Mouse (Mus musculus) ES-E14 (cell line): ENCODE data around the gene Lbh. TPM values are rescaled to one million over a fixed set of nuclear protein-coding genes. Genes with fewer than 3 reads are reported as not detected.

Experiments
- DNase-seq: peaks from one replicate; pipeline ENCODE4 v3.0.0-alpha.2; 2013; ENCODE audit warnings: low read depth, low spot score
- H3K27ac ChIP-seq: 2 replicates; pipeline ENCODE4 v1.5.1; 2012; ENCODE audit warnings: low read depth, mild to moderate bottlenecking, low read length, moderate library complexity, mixed read lengths; ENCODE audit not compliant: poor library complexity, insufficient read depth, severe bottlenecking
- H3K36me3 ChIP-seq: 2 replicates; pipeline ENCODE4 v1.6.1; 2012; ENCODE audit warnings: mild to moderate bottlenecking, low read length, moderate library complexity, mixed read lengths; ENCODE audit not compliant: control insufficient read depth, poor library complexity, insufficient read depth, severe bottlenecking
- H3K4me1 ChIP-seq, 2 experiments: fragments of 150-350 bp in 1 of 2; sonication (generic) in 1 of 2; 2 replicates each; pipeline ENCODE4 v1.6.1; 2012; ENCODE audit warnings: low read length in 2 of 2, mild to moderate bottlenecking in 1 of 2, mixed read lengths in 1 of 2; ENCODE audit not compliant: control insufficient read depth in 2 of 2, insufficient read depth in 2 of 2, poor library complexity in 1 of 2
- H3K4me3 ChIP-seq, 2 experiments: fragments of 150-350 bp in 1 of 2; sonication (generic) in 1 of 2; 2 replicates each; pipeline ENCODE4 v1.5.1; 2012; ENCODE audit warnings: low read length in 2 of 2, low read depth in 1 of 2, mild to moderate bottlenecking in 1 of 2, mixed read lengths in 1 of 2; ENCODE audit not compliant: insufficient read depth in 1 of 2, poor library complexity in 1 of 2, severe bottlenecking in 1 of 2
- H3K9ac ChIP-seq: 2 replicates; pipeline ENCODE4 v1.6.1; 2012; ENCODE audit warnings: low read depth, mild to moderate bottlenecking, low read length, mixed read lengths; ENCODE audit not compliant: poor library complexity, insufficient read depth, severe bottlenecking
- H3K9me3 ChIP-seq: fragments of 150-350 bp; sonication (generic); 2 replicates; pipeline ENCODE4 v1.6.1; 2012; ENCODE audit warnings: low read depth, mild to moderate bottlenecking, low read length; ENCODE audit not compliant: control insufficient read depth, insufficient read depth
- CHD2 ChIP-seq: IDR thresholded peaks from 2 replicates; pipeline ENCODE4 v1.6.1; 2014; ENCODE audit warnings: mild to moderate bottlenecking, low read depth, low read length, inconsistent platforms
- HCFC1 ChIP-seq: IDR thresholded peaks from 2 replicates; pipeline ENCODE4 v1.6.1; 2012; ENCODE audit warnings: low read length, inconsistent platforms, borderline replicate concordance; ENCODE audit not compliant: insufficient read depth
- MAFK ChIP-seq: IDR thresholded peaks from 2 replicates; pipeline ENCODE4 v1.6.1; 2014; ENCODE audit warnings: mild to moderate bottlenecking, low read depth, low read length, inconsistent platforms; ENCODE audit not compliant: insufficient read depth
- ZC3H11A ChIP-seq: IDR thresholded peaks from 2 replicates; pipeline ENCODE4 v1.6.1; 2012; ENCODE audit warnings: low read depth, mild to moderate bottlenecking, inconsistent platforms, low read length, borderline replicate concordance
- ZNF384 ChIP-seq: IDR thresholded peaks from 2 replicates; pipeline ENCODE4 v1.6.1; 2012; ENCODE audit warnings: low read depth, low read length, inconsistent platforms
- in situ Hi-C, 2 experiments: fragments of 600-800 bp; cut with MboI; formaldehyde crosslinking; loops; one replicate each; pipeline ENCODE4 v1.15.1; 2025; ENCODE audit warnings: low sequenced_read_pairs in 2 of 2, inconsistent platforms in 1 of 2; ENCODE audit not compliant: unreplicated experiment in 2 of 2
- total RNA-seq: library from RNA; depleted of rRNA; stranded (reverse); fragments of 300-350 nt; gene quantifications from 2 replicates; pipeline ENCODE4 v1.2.3, GENCODE M21; 2012

Lbh gene
- total RNA-seq, 1 experiment, result 5.2 TPM

DNA sequence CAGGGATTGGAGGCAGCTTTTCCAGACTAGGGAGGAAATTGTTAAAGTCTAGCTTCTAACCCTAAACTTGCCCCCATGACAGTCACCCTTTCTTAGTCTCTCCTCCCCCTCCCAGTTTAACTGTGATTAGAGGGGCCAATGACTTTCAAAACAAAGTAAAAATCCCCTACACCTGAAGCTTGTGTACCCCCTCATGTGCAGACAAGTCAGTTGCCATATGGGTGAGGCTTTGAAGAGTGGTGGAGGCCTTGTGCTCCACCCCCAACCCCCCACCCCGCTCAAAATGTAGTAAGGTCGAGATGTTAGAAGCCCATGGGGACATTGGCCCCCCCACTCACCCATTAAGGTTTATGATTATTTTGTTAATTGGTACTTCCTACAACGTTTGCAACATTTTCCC lies 1.5 kb downstream of the Lbh start:
- Histone ChIP-seq H3K9ac (no peak overlapping the region), H3K4me3 (peak overlapping the region; percentile 67 to 70; a peak in 1 of 4 replicates), H3K36me3 (no peaks in the 10 kb centered on the region), H3K9me3 (no peaks in the 10 kb centered on the region), H3K27ac (no peak overlapping the region), H3K4me1 (no peaks in the 10 kb centered on the region; a peak in 1 of 4 replicates)
- DNase-seq, result no peak
- in situ Hi-C loops, result no loop called here
- no peak for TF ChIP-seq CHD2
- no peak for TF ChIP-seq ZNF384

DNA sequence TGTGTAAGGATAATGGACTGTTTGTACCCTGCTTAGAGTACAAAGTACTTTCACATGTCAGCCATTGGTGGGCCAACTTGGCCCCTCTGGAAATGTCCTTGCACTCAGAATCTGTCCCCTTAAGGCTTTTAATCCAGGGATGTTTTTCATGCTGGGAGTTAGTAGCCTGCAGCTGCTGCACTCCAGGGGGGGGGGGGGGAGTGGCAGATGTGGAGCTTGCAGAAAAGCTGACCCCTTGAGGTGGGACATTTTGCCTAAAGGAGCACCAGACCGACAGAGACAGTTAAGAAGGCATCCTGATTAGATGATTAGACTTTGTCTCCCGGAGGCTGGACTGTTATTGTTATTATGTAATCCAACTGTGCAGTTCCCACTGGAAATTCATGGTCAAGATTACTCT lies 2.3 kb downstream of the Lbh start:
- in situ Hi-C loops, result no loop called here
- no peak for TF ChIP-seq CHD2
- TF ChIP-seq HCFC1, result no peak
- TF ChIP-seq ZC3H11A, result no peak
- no peak for TF ChIP-seq MAFK
- no peak for TF ChIP-seq ZNF384
- Histone ChIP-seq H3K9me3 (no peaks in the 10 kb centered on the region), H3K4me3 (no peak overlapping the region), H3K4me1 (no peaks in the 10 kb centered on the region; a peak in 1 of 4 replicates), H3K9ac (no peak overlapping the region), H3K36me3 (no peaks in the 10 kb centered on the region), H3K27ac (no peak overlapping the region)
- no peak for DNase-seq

DNA sequence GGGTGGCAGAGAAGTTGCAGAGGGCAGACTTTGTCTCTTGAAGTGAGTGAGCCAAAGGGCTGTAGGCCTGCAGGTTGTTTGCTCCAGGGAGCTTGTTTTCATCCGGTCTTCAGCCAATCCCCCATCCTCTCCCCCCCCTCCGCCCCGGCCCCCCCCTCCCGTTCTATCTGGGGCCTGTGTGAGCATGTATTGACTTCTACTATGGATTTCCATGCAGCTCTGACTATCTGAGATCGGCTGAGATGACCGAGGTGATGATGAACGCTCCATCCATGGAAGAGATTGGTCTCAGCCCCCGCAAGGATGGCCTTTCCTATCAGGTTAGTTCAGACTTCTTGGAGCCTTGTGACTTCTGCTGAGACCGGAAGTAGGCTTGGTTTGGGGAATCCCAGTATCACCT lies 2.9 kb downstream of the Lbh start:
- no peaks in the 10 kb centered on the region for H3K36me3 ChIP-seq
- H3K9me3 ChIP-seq, result no peaks in the 10 kb centered on the region
- no peaks in the 10 kb centered on the region; a peak in 1 of 4 replicates for H3K4me1 ChIP-seq
- in situ Hi-C loops, result no loop called here
- H3K27ac ChIP-seq, result no peak overlapping the region
- H3K9ac ChIP-seq, result no peak overlapping the region
- TF ChIP-seq ZC3H11A, result no peak
- TF ChIP-seq MAFK, result no peak
- no peak for TF ChIP-seq ZNF384
- TF ChIP-seq HCFC1, result no peak
- no peak for TF ChIP-seq CHD2
- no peak for DNase-seq
- no peak overlapping the region for H3K4me3 ChIP-seq

DNA sequence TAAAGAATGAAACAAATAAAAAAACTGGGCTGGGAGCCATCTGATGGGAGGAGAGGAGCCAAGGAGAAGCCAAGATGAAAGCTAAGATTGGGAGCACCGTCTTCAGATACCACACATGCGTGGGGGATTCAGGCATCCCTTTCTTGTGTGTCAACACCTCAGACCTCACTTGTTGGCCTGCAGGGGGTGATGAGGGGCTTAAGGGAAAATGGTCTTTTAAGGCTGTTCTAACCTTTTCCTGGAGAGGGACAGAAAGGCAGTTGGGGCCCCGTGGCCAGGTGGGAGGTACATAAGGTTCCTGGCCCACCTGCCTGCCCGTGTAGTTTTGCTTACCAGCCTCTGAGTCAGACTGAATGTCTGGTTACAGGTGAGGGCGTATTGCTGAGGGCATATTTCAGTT lies 4.1 kb downstream of the Lbh start:
- in situ Hi-C loops, result no loop called here
- Histone ChIP-seq H3K9me3 (no peaks in the 10 kb centered on the region), H3K27ac (no peak overlapping the region), H3K4me3 (no peak overlapping the region), H3K36me3 (no peaks in the 10 kb centered on the region), H3K4me1 (no peaks in the 10 kb centered on the region; a peak in 1 of 4 replicates), H3K9ac (no peak overlapping the region)
- no peak for TF ChIP-seq ZC3H11A
- TF ChIP-seq ZNF384, result no peak
- TF ChIP-seq MAFK, result no peak
- no peak for TF ChIP-seq HCFC1
- TF ChIP-seq CHD2, result no peak
- no peak for DNase-seq

DNA sequence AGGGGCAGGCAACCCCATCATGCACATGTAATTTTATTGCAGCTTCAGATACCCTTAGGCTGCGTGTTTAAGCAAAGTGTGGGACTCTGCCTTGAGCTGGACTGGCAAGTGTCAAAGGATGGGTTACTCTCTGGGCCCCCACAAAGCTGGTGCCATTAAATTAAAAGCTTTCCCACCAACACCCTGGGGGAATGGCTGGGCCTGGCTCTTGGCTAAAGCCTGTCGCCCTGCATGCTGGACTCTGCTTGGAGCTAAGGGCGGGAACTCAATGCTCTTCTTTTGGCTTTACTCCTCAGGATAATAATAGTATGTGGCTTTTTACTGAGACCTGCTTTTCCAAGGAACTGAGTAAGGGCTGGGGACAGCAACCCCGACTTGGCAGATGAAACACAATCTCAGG lies 5.2 kb downstream of the Lbh start:
- DNase-seq, result no peak
- no peak overlapping the region for H3K4me3 ChIP-seq
- no peaks in the 10 kb centered on the region for H3K9me3 ChIP-seq
- TF ChIP-seq ZC3H11A, result no peak
- no peak for TF ChIP-seq MAFK
- TF ChIP-seq ZNF384, result no peak
- no peak for TF ChIP-seq CHD2
- TF ChIP-seq HCFC1, result no peak
- in situ Hi-C loops, result no loop called here
- H3K9ac ChIP-seq, result no peak overlapping the region
- no peaks in the 10 kb centered on the region; a peak in 1 of 4 replicates for H3K4me1 ChIP-seq
- H3K27ac ChIP-seq, result no peak overlapping the region
- H3K36me3 ChIP-seq, result no peaks in the 10 kb centered on the region
